Mouse (Mus musculus): ENCODE results near the gene Olfr985. TPM values are rescaled to one million over a fixed set of nuclear protein-coding genes. Genes with fewer than 3 reads are reported as not detected.

Gene Olfr985
- polyA plus RNA-seq (2021; fragmentation: Nextera tagmentation): not detected in 2 replicates
- long read RNA-seq, experiment 1: 0 reads
- long read RNA-seq, experiment 2: 0 reads

GRCm38 (mm10) chr9:40130084-40130483, at the start of gene Olfr985:
Gene Olfr985 (minus strand): TSS chr9:40130184.

GRCm38 (mm10) chr9:40114106-40114505, 15.9 kb downstream of the Olfr985 start, which contains the start of gene Olfr984:
Gene Olfr984 (minus strand): TSS chr9:40114206.

GRCm38 (mm10) chr9:40093495-40093894, 36.5 kb downstream of the Olfr985 start, which contains the start of gene Olfr983:
Gene Olfr983 (minus strand): TSS chr9:40093595.

Other genes with a start within 250 kb of the Olfr985 start
- not detected in 2 replicates for gene Olfr229, start 222.8 kb downstream of the Olfr985 start, polyA plus RNA-seq (2021; fragmentation: Nextera tagmentation)
- gene Olfr974, start 192.7 kb downstream of the Olfr985 start, polyA plus RNA-seq (2021; fragmentation: Nextera tagmentation): not detected in 2 replicates
- gene Olfr975, start 178.1 kb downstream of the Olfr985 start, polyA plus RNA-seq (2021; fragmentation: Nextera tagmentation): not detected in 2 replicates
- gene Olfr976, start 169.1 kb downstream of the Olfr985 start, polyA plus RNA-seq (2021; fragmentation: Nextera tagmentation): not detected in 2 replicates
- not detected in 2 replicates for gene Olfr978, start 138.1 kb downstream of the Olfr985 start, polyA plus RNA-seq (2021; fragmentation: Nextera tagmentation)
- not detected in 2 replicates for gene Olfr979, start 126.7 kb downstream of the Olfr985 start, polyA plus RNA-seq (2021; fragmentation: Nextera tagmentation)
- not detected in 2 replicates for gene Olfr980, start 120.6 kb downstream of the Olfr985 start, polyA plus RNA-seq (2021; fragmentation: Nextera tagmentation)
- not detected in 2 replicates for gene Olfr981, start 108.7 kb downstream of the Olfr985 start, polyA plus RNA-seq (2021; fragmentation: Nextera tagmentation)
- gene Olfr982, start 56.4 kb downstream of the Olfr985 start, polyA plus RNA-seq (2021; fragmentation: Nextera tagmentation): not detected in 2 replicates
- not detected in 2 replicates for gene Olfr983, start 36.6 kb downstream of the Olfr985 start, polyA plus RNA-seq (2021; fragmentation: Nextera tagmentation)
- gene Olfr984, start 16.0 kb downstream of the Olfr985 start, polyA plus RNA-seq (2021; fragmentation: Nextera tagmentation): not detected in 2 replicates
- not detected in 2 replicates for gene Tmem225, start 17.9 kb upstream of the Olfr985 start, polyA plus RNA-seq (2021; fragmentation: Nextera tagmentation)
- not detected in 2 replicates for gene Olfr986, start 50.7 kb upstream of the Olfr985 start, polyA plus RNA-seq (2021; fragmentation: Nextera tagmentation)
- 1.1 and 1.5 TPM in 2 replicates for gene Zfp202, start 62.1 kb upstream of the Olfr985 start, polyA plus RNA-seq (2021; fragmentation: Nextera tagmentation)
- 31.2 and 35.3 TPM in 2 replicates for gene Scn3b, start 139.0 kb upstream of the Olfr985 start, polyA plus RNA-seq (2021; fragmentation: Nextera tagmentation)